Mouse (Mus musculus): Measurements from ENCODE around the gene Sh3kbp1.

The Sh3kbp1 gene

DNA sequence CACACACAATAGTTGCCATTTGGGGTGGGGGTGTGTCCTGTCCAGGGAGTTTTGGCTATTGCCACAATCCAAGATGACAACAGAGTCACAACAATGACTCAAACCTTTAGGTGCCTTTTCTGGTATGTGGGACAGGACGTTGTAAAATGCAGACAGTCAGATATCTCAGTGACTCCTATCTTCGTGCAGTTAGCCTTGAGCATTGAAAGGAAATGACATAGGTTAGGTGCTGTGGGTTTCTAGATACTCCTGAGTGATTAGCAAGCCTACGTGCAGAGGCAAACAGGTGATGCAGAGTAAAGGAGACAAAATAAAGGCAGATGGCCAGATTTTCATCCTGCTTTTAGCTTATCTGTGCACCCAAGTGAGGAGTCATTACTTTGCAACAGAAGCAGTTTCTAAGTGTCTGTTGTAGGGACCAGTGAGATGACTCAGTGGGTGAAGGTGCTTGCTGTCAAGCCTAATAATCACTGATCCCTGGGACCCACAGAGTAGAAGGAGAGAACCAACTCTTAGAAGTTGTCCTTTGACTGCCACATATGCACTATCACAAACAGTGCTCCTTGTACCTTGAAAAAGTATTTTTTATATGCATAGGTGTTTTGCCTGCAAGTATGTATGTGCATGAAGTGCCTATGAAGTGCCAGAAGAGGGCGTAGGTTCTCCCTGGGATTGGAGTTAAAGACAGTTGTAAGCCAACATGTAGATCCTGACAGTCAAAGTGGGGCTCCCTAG, 50.7 kb downstream of the Sh3kbp1 start:
- no peak for DNase-seq (ENCODE audit: low read depth in 1 of 2, low spot score in 2 of 2)

GRCm38 (mm10) chrX:159678320-159678835, 51.3 kb downstream of the Sh3kbp1 start:
- DNase-seq (ENCODE audit: low read depth in 1 of 2, low spot score in 2 of 2): no peak

- DNase-seq (ENCODE audit: low read depth in 1 of 2, low spot score in 2 of 2): no peak
Observed at GRCm38 (mm10) chrX:159685521-159685920, 58.4 kb downstream of the Sh3kbp1 start.

GRCm38 (mm10) chrX:159686850-159687249, 59.8 kb downstream of the Sh3kbp1 start:
- DNase-seq (ENCODE audit: low read depth in 1 of 2, low spot score in 2 of 2): no peak

GRCm38 (mm10) chrX:159688698-159689097, 61.6 kb downstream of the Sh3kbp1 start:
- no peak for DNase-seq (ENCODE audit: low read depth in 1 of 2, low spot score in 2 of 2)

- DNase-seq (ENCODE audit: low read depth in 1 of 2, low spot score in 2 of 2): no peak
Observed at GRCm38 (mm10) chrX:159689785-159690416, 62.8 kb downstream of the Sh3kbp1 start.

GRCm38 (mm10) chrX:159693126-159693525, 66.1 kb downstream of the Sh3kbp1 start:
- no peak for DNase-seq (ENCODE audit: low read depth in 1 of 2, low spot score in 2 of 2)

- no peak for DNase-seq (ENCODE audit: low read depth in 1 of 2, low spot score in 2 of 2)
Observed at GRCm38 (mm10) chrX:159696545-159696944, 69.5 kb downstream of the Sh3kbp1 start.

DNA sequence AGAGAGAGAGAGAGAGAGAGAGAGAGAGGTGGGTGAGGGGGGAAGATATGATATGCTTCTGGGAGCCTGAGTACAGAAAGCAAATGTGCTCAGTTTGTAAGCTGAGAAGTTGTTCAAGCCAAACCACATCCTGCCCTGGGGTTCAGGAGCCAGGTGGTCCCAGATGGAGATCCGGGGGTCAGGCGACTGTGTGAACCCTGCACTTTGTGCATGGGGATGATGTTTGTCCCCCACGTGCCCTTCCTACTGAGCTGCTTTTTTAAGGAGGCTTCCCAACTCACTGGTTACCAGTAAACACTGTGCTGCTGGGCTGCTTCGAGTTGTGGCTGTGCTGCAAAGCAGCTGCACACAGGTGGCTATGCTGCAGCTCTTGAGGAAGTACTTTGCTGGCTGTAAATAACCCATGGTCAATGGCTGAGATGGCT, 70.0 kb downstream of the Sh3kbp1 start:
- no peak for DNase-seq (ENCODE audit: low read depth in 1 of 2, low spot score in 2 of 2)

DNA sequence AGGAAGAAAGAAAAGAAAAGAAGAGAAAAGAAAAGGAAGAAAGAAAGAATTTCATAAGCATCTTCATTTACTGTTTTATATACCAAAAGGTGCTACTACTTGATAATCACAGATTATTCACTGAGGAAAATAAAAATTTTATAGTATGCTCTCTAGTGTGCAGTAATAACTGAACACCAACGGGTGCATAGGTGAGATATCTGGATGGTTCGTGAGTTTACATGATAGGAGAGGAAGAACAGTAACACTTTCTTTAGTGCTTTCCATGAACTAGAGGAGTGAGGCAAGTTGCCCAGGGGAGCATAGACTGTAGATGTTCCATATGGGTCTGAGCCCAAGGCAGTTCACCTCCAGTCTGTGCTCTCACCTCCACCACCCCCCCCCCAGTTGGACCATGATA, 75.8 kb downstream of the Sh3kbp1 start:
- DNase-seq (ENCODE audit: low read depth in 1 of 2, low spot score in 2 of 2): no peak

GRCm38 (mm10) chrX:159704381-159705004, 77.4 kb downstream of the Sh3kbp1 start:
- DNase-seq (ENCODE audit: low read depth in 1 of 2, low spot score in 2 of 2): no peak

DNA sequence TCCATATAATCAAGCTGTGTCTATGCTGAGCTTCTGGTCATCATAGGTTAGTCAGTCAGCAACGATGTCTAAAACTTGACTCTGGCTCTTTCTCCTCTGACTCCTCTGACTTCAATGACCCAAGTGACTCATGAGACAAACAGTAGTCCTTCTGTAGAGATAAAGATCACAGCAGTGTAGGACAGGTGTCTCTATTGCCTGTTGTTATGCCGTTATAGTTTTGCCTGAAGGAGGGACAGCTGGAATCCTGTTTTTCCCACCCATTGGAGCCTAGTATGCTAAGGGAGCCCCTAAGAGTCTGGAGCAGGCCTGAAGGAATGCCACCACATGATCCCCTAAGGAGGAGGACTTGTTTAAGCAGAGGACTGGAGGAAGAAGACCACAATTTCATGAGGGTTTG, 78.3 kb downstream of the Sh3kbp1 start:
- no peak for DNase-seq (ENCODE audit: low read depth in 1 of 2, low spot score in 2 of 2)

DNA sequence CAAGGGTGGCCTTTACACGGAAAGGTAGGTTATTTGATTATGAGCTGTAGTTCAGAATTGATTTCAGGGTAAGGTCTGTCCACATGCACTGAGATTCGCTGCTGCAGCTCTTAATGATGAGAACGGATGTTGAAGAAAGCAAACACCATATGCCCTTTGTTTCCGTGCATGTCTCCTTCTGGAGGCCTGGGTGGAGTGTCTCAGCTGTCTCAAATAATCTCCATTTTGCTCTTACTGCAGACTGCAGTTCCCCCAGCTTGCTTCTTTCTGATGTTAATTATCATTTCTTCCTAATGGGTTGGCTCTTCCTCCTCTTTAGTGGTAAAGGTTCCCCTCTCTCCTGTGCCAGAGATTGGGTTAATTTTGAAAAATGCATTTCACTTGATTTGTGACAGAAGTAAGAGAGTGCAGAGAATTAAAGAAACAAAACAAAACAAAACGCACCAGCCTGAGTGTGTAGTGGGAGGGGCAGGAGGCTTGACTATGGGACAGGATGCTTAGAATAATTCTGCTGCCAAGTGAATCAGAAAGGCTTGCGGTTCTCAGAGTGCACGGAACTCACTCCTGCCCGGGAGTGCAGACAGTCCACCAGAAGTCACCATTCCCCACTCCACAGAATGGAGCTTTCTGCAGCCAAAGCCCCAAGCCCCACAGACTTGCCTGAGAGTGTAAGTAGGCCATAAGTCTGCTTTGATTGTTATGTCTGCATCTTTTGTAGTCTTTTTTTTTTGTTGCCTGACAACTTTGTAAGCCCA, 81.2 kb downstream of the Sh3kbp1 start:
- no peak for DNase-seq (ENCODE audit: low read depth in 1 of 2, low spot score in 2 of 2)

GRCm38 (mm10) chrX:159709296-159709695, 82.2 kb downstream of the Sh3kbp1 start:
- no peak for DNase-seq (ENCODE audit: low read depth in 1 of 2, low spot score in 2 of 2)

DNA sequence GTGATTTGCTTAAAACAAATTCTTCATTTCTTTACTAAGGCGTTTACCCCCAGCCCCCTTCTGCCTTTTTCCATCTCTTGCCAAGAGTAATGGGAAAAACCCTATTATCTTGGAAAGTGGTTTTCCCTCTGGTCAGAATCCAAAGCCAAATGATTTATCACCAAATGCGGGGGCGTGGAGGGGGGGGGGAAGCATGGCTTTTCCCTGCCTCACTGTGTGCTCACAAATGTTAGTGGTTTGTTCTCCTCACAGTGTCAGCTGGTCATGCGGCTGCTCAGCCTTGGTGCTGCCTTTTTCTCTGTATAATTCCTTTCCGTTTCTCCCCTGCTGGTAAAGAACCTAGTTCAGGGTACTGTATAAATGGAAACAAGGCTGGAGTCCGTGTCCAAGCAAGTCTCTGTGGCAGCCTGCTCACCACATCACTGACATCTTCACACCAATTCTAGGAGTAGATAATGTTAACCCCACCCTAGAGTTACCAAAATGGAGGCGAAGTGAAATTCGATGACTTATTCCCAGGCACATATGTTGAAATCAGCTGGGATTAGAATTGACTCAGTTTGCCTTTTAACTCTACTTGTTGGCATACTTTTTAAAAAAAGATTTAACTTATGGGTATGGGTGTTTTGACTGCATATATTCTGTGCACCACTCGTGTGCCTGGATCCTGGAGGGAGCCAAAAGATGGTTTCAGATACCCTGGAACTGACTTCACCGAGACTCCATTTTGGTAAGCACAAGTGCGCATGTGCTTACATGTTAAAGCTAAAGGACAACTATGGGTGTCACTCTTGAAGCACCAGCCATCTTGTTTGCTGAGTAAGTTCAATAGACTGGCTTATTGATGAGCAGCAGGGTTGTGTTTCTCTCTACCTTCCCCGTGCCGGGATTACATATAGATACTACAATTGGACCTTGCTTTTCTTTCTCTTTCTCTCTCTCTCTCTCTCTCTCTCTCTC, 84.3 kb downstream of the Sh3kbp1 start:
- DNase-seq (ENCODE audit: low read depth in 1 of 2, low spot score in 2 of 2): no peak

GRCm38 (mm10) chrX:159713191-159713590, 86.1 kb downstream of the Sh3kbp1 start:
- DNase-seq (ENCODE audit: low read depth in 1 of 2, low spot score in 2 of 2): no peak

DNA sequence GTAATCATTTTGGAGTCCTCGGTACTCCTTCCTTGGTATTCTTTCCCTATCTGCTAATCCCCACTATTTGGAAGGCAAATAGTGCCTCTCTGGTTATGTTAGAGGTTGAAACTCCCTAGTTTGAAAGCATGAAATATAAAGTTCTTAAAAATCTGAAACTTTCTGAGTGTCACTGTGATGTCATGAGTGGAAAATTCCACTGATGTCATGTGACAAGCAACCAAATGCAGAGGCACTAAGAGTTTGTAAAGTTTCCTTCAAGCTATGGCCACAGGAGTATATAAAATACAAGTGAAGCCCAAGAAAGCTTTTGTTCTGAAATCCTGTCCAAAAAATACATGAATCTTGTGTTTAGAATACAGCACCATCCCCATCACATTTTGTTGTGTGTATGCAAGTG, 94.3 kb downstream of the Sh3kbp1 start:
- no peak for DNase-seq (ENCODE audit: low read depth in 1 of 2, low spot score in 2 of 2)

GRCm38 (mm10) chrX:159731421-159731820, 104.3 kb downstream of the Sh3kbp1 start:
- no peak for DNase-seq (ENCODE audit: low read depth in 1 of 2, low spot score in 2 of 2)

DNA sequence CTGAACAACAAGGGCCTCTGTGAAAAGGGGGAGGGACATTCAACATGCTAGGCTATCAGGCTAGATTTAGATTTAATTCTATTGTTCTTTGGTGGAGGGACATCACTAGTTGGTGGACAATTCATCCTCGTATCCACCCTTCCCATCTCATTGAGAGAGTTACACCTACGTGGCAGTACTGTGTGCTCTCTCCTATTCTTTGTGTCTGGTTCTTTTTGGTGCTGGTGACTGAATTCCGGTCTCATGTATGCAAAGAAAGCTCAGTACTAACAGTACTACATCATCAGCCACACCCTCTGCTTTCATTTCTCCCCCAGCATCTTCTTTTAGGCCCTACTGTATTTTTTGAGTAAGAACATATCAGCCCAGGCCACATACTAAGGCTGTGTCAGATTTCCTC, 105.8 kb downstream of the Sh3kbp1 start:
- no peak for DNase-seq (ENCODE audit: low read depth in 1 of 2, low spot score in 2 of 2)

- no peak for DNase-seq (ENCODE audit: low read depth in 1 of 2, low spot score in 2 of 2)
Observed at GRCm38 (mm10) chrX:159733948-159734347, 106.9 kb downstream of the Sh3kbp1 start.

Data from monocyte, adult 2 months (primary cell).